Mouse (Mus musculus): ENCODE data around the gene Nat8l. TPM values are rescaled to one million over a fixed set of nuclear protein-coding genes. Genes with fewer than 3 reads are reported as not detected.

Nat8l gene
- total and polyA plus RNA-seq, 3 experiments = 0.04 TPM; not detected in 2

DNA sequence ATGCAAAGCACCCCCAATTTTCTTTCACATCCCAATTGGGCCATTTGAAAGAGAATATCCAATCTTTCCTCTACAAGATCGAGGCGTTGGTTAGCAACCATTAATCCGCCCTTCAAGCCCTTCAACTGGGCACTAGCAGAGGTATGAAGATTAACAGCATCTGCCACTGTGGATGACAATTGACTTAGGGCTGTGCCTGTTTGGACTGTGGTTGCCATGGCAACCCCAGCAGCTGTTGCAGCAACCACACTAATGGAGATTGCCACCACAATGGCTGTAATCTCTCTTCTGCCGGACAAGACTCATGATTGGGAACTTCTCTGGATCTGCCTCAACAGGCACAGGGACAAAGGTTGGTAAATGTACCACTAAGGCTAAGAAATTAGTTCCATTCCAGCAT, 47.5 kb upstream of the Nat8l start:
- H3K4me3 ChIP-seq (replicated peaks in 1 of 3; ENCODE audit: low read depth in 2 of 3, low read length in 2 of 3, poor library complexity in 1 of 3) = no peak overlapping the region
- TF ChIP-seq CHD2 (IDR thresholded peaks at IDR 0.05; ENCODE audit: low read length) = no peak
- no peak for TF ChIP-seq SMC3 (IDR thresholded peaks at IDR 0.05; ENCODE audit: low read depth, low read length)
- TF ChIP-seq SIN3A (IDR thresholded peaks at IDR 0.05; ENCODE audit: low read length) = no peak
- TF ChIP-seq TBP (conservative IDR thresholded peaks at IDR 0.05; ENCODE audit: low read depth, low read length) = no peak
- TF ChIP-seq JUN (IDR thresholded peaks at IDR 0.05; ENCODE audit: insufficient read depth, low read depth, low read length) = no peak
- TF ChIP-seq EP300 (IDR thresholded peaks at IDR 0.05; ENCODE audit: low read length) = no peak
- no peaks in the 10 kb centered on the region for H3K79me2 ChIP-seq (replicated peaks; ENCODE audit: control insufficient read depth, extremely low read depth, insufficient read depth, poor library complexity, severe bottlenecking)
- no peak for DNase-seq (ENCODE audit: extremely low read depth)
- no peaks in the 10 kb centered on the region for H3K27me3 ChIP-seq (replicated peaks)
- H3K27ac ChIP-seq (ENCODE audit: insufficient read depth, low read depth) = no peak overlapping the region
- H3K4me1 ChIP-seq (ENCODE audit: control insufficient read depth in 1 of 2, insufficient read depth in 2 of 2) = no peaks in the 10 kb centered on the region
- no peak overlapping the region for H3K4me2 ChIP-seq (ENCODE audit: insufficient read depth, low read depth, poor library complexity, severe bottlenecking)
- peaks cover 7% of the 10 kb centered on the region for H3K9me3 ChIP-seq (replicated peaks; ENCODE audit: low read length)
- dilution Hi-C loops (cut with MboI; ENCODE audit: extremely low pct_ligation_motif_present, extremely low pct_unique_long_range_greater_than_20kb, low sequenced_read_pairs) = no loop called here
- H3K36me3 ChIP-seq (replicated peaks in 1 of 2; ENCODE audit: control insufficient read depth in 1 of 2, insufficient read depth in 1 of 2, low read length in 1 of 2) = no peaks in the 10 kb centered on the region
- H3K9ac ChIP-seq (ENCODE audit: insufficient read depth, low read depth) = no peak overlapping the region
- in situ Hi-C loops (cut with MboI; ENCODE audit: low pct_ligation_motif_present, low pct_unique_long_range_greater_than_20kb, low sequenced_read_pairs) = no loop called here

DNA sequence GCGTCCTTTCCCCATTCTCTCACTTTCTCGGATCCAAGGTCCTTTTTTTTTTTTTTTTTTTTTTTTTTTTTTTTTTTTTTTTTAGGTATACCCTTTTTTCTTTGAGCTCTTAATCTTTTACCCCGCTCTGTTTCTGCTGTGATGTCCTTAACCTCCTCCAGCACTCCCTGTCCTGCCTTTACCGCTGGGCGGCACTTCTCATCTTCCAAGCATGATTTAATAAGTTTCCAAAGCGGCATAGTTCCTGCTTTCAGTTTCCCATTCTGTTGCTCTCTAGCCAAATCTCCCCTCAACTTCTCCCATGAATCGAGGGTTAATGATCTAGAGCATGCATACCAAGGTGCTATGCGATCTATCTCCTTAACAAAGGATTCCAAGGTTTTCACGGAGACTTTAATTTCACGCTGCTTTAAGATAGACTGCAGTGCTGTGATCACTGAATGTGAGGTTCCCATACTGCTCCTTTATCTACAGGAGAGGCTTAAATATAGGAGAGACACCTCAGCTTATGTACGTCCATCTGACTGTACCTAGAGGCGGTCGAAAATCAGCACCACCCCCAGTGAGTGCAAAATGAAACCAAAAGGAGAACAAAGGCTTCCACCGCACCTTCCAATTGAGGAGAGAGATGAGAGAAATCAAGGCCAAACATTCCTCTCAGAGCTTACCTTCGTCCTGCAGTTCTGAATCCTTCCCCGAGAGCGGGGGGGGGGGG, 42.2 kb upstream of the Nat8l start:
- DNase-seq (ENCODE audit: extremely low read depth) = no peak
- Histone ChIP-seq H3K4me1 (ENCODE audit: control insufficient read depth in 1 of 2, insufficient read depth in 2 of 2) (no peaks in the 10 kb centered on the region), H3K36me3 (replicated peaks in 1 of 2; ENCODE audit: control insufficient read depth in 1 of 2, insufficient read depth in 1 of 2, low read length in 1 of 2) (no peaks in the 10 kb centered on the region), H3K9ac (ENCODE audit: insufficient read depth, low read depth) (no peak overlapping the region), H3K27ac (ENCODE audit: insufficient read depth, low read depth) (no peak overlapping the region), H3K4me2 (ENCODE audit: insufficient read depth, low read depth, poor library complexity, severe bottlenecking) (no peak overlapping the region), H3K4me3 (replicated peaks in 1 of 3; ENCODE audit: low read depth in 2 of 3, low read length in 2 of 3, poor library complexity in 1 of 3) (no peak overlapping the region), H3K79me2 (replicated peaks; ENCODE audit: control insufficient read depth, extremely low read depth, insufficient read depth, poor library complexity, severe bottlenecking) (no peaks in the 10 kb centered on the region), H3K9me3 (replicated peaks; ENCODE audit: low read length) (peaks cover 14% of the 10 kb centered on the region), H3K27me3 (replicated peaks) (no peaks in the 10 kb centered on the region)
- TF ChIP-seq TBP (conservative IDR thresholded peaks at IDR 0.05; ENCODE audit: low read depth, low read length) (no peak), GABPA (IDR thresholded peaks at IDR 0.05; ENCODE audit: insufficient replicate concordance, low read depth, low read length) (no peak), ZNF384 (IDR thresholded peaks at IDR 0.05; ENCODE audit: low read depth, low read length) (no peak), CHD2 (IDR thresholded peaks at IDR 0.05; ENCODE audit: low read length) (no peak), ZMIZ1 (IDR thresholded peaks at IDR 0.05; ENCODE audit: low read depth, low read length) (no peak), ETS1 (conservative IDR thresholded peaks at IDR 0.05; ENCODE audit: low read depth, low read length) (no peak), ZC3H11A (IDR thresholded peaks at IDR 0.05; ENCODE audit: low read depth, low read length) (no peak), NELFE (IDR thresholded peaks at IDR 0.05; ENCODE audit: low read depth, low read length) (no peak), MXI1 (IDR thresholded peaks at IDR 0.05; ENCODE audit: low read depth, low read length) (no peak), EP300 (IDR thresholded peaks at IDR 0.05; ENCODE audit: low read length) (no peak), ZKSCAN1 (IDR thresholded peaks at IDR 0.05; ENCODE audit: borderline replicate concordance, low read depth, low read length) (no peak), USF1 (IDR thresholded peaks at IDR 0.05; ENCODE audit: low read depth, low read length) (no peak), JUN (IDR thresholded peaks at IDR 0.05; ENCODE audit: insufficient read depth, low read depth, low read length) (no peak), USF2 (conservative IDR thresholded peaks at IDR 0.05; ENCODE audit: low read depth, low read length) (no peak), CHD1 (IDR thresholded peaks at IDR 0.05; ENCODE audit: low read depth, low read length) (no peak), POLR2AphosphoS2 (IDR thresholded peaks at IDR 0.05; ENCODE audit: low read depth, low read length) (no peak), NRF1 (IDR thresholded peaks at IDR 0.05; ENCODE audit: low read depth, low read length) (no peak), MAZ (IDR thresholded peaks at IDR 0.05; ENCODE audit: low read depth, low read length) (no peak)
- dilution Hi-C loops (cut with MboI; ENCODE audit: extremely low pct_ligation_motif_present, extremely low pct_unique_long_range_greater_than_20kb, low sequenced_read_pairs) (no loop called here), in situ Hi-C loops (cut with MboI; ENCODE audit: low pct_ligation_motif_present, low pct_unique_long_range_greater_than_20kb, low sequenced_read_pairs) (no loop called here)
